Mouse (Mus musculus) brain, embryonic 14.5 days (tissue): ENCODE results near the gene P2ry4. TPM values are rescaled to one million over a fixed set of nuclear protein-coding genes. Genes with fewer than 3 reads are reported as not detected.

Experiments used
- DNase-seq: peaks from one replicate; pipeline ENCODE4 v3.0.0-alpha.2; 2011; ENCODE audit warnings: low read depth
- CTCF ChIP-seq: fragments of 200-500 bp; IDR thresholded peaks from 2 replicates; pipeline ENCODE4 v1.5.1; 2012; ENCODE audit warnings: inconsistent platforms, mild to moderate bottlenecking, moderate library complexity, borderline replicate concordance; ENCODE audit not compliant: insufficient read depth, insufficient read length; ENCODE audit errors: extremely low read depth
- POLR2A ChIP-seq: fragments of 200-500 bp; IDR thresholded peaks from 2 replicates; pipeline ENCODE4 v1.6.1; 2012; ENCODE audit warnings: mild to moderate bottlenecking, inconsistent platforms, borderline replicate concordance; ENCODE audit not compliant: poor library complexity, insufficient read depth, insufficient read length, severe bottlenecking; ENCODE audit errors: extremely low read depth
- polyA plus RNA-seq: library from polyadenylated mRNA; depleted of rRNA; stranded (reverse); fragments of >200 nt; gene quantifications from 2 replicates; pipeline ENCODE4 v1.2.3, GENCODE M21; 2012; rRNA removed

P2ry4 gene
- polyA plus RNA-seq, 1 experiment: 0.05 TPM

DNA sequence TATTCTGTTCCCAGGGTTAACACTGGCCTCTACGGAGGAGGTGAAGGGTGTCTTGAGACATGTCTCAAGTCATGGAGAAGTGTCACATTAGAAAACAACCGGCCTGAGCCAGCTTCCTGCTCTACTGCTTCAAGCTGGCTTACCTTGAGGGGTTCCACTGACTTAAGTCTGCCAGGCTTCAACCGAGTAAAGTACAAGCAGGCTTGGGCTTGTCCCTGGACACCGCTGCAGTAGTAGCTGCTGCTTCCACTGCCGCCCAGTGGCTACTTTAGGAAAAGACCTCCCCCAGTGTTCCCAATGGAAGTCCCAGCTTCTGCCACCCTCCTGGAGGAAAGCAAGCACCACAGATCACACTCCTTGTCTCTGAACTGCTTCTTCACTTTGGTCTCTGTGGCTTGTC is 2.8 kb upstream of the P2ry4 start:
- peak; percentile 59 for DNase-seq
- TF ChIP-seq CTCF (peak; percentile 51; the same call in 1 of the 2 replicates), POLR2A (no peak)

DNA sequence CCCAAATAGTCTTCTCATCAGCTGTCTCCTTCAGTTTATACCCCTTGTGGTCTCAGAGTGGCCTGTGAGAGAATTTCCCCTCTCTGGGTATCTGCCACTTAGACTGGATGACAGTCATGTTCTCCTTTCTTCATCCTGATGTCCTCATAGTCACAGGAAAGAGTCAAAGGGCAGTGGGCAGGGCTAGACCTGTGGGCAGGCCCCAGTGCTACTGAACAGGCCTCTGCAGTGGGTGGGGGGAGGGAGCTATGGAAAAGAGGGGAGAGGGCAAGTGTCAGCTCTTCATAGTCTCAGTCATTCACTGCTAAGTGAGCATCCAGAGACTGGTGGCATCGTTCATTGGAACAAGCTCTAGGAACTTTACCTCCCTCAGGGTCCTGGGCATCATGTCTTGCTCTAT is 22.7 kb downstream of the P2ry4 start, which contains the start of gene Awat1:
Gene Awat1, plus strand, starts transcription at position 301 of the 400 bp plus-strand sequence.
- TF ChIP-seq CTCF: no peak
- DNase-seq: no peak

GRCm38 (mm10) chrX:100565696-100566095 is 29.0 kb downstream of the P2ry4 start:
- no peak for DNase-seq
- TF ChIP-seq CTCF: no peak
- no peak for TF ChIP-seq POLR2A

GRCm38 (mm10) chrX:100556026-100556425 is 38.6 kb downstream of the P2ry4 start:
- no peak for TF ChIP-seq CTCF
- TF ChIP-seq POLR2A: no peak
- no peak for DNase-seq

Other genes starting within 250 kb of the P2ry4 start
- gene Otud6a, start 165.9 kb downstream of the P2ry4 start, polyA plus RNA-seq: not detected in 2 replicates
- gene Awat2, start 152.2 kb downstream of the P2ry4 start, polyA plus RNA-seq: 0.25 and 0.34 TPM in 2 replicates
- gene Igbp1, start 100.6 kb downstream of the P2ry4 start, polyA plus RNA-seq: 46.1 and 46.8 TPM in 2 replicates
- gene Dgat2l6, start 70.0 kb downstream of the P2ry4 start, polyA plus RNA-seq: not detected in 2 replicates
- not detected in 2 replicates for gene Awat1, start 22.6 kb downstream of the P2ry4 start, polyA plus RNA-seq
- gene Arr3, start 10.6 kb upstream of the P2ry4 start, polyA plus RNA-seq: 0.22 TPM in 1 of 2 replicates, not detected in the other
- 7.9 and 11.2 TPM in 2 replicates for gene Kif4, start 30.9 kb upstream of the P2ry4 start, polyA plus RNA-seq
- 51.0 and 51.3 TPM in 2 replicates for gene Pdzd11, start 31.7 kb upstream of the P2ry4 start, polyA plus RNA-seq
- gene Gdpd2, start 135.0 kb upstream of the P2ry4 start, polyA plus RNA-seq: 51.1 and 52.8 TPM in 2 replicates
- 42.6 and 50.8 TPM in 2 replicates for gene Dlg3, start 172.9 kb upstream of the P2ry4 start, polyA plus RNA-seq